Mouse (Mus musculus): Measurements from ENCODE around the gene Dcaf15. TPM values are rescaled to one million over a fixed set of nuclear protein-coding genes. Genes with fewer than 3 reads are reported as not detected.

The Dcaf15 gene
- total and polyA plus RNA-seq, 2 experiments from 2014 or later = 18.4 to 77.6 TPM

GRCm38 (mm10) chr8:84101476-84102270, 2.9 kb downstream of the Dcaf15 start:
- Histone ChIP-seq H3K4me2 (ENCODE audit: low read depth, low read length) (no peak overlapping the region), H3K4me1 (ENCODE audit: insufficient read depth, low read length) (peaks cover 14% of the 10 kb centered on the region; the same call in 1 of the 2 replicates), H3K36me3 (ENCODE audit: insufficient read depth, low read length) (peaks cover 21% of the 10 kb centered on the region), H3K27me3 (ENCODE audit: insufficient read depth, low read length) (no peaks in the 10 kb centered on the region), H3K9me3 (ENCODE audit: low read length) (no peaks in the 10 kb centered on the region), H3K27ac (no peak overlapping the region), H3K4me3 (ENCODE audit: low read length) (no peak overlapping the region), H3K9ac (replicated peaks; ENCODE audit: low read length) (no peak overlapping the region)
- DNase-seq (ENCODE audit: low spot score) (no peak), ATAC-seq (no peak)
- WGBS = 90% methylated on average over 25 of the region's 25 CpGs
- TF ChIP-seq CTCF (IDR thresholded peaks at IDR 0.05; ENCODE audit: low read depth) = no peak

GRCm38 (mm10) chr8:84098376-84098775, 6.2 kb downstream of the Dcaf15 start:
- no peak overlapping the region for H3K4me3 ChIP-seq (ENCODE audit: low read length)
- WGBS = 94% methylated on average over 7 of the region's 7 CpGs
- DNase-seq (ENCODE audit: low spot score) (no peak), ATAC-seq (no peak)
- H3K9me3 ChIP-seq (ENCODE audit: low read length) = no peaks in the 10 kb centered on the region
- H3K9ac ChIP-seq (replicated peaks; ENCODE audit: low read length) = no peak overlapping the region
- no peak for TF ChIP-seq CTCF (IDR thresholded peaks at IDR 0.05; ENCODE audit: low read depth)
- peaks cover 10% of the 10 kb centered on the region; the same call in 1 of the 2 replicates for H3K4me1 ChIP-seq (ENCODE audit: insufficient read depth, low read length)
- H3K36me3 ChIP-seq (ENCODE audit: insufficient read depth, low read length) = peaks cover 48% of the 10 kb centered on the region
- H3K27ac ChIP-seq = no peak overlapping the region
- H3K4me2 ChIP-seq (ENCODE audit: low read depth, low read length) = no peak overlapping the region
- no peaks in the 10 kb centered on the region for H3K27me3 ChIP-seq (ENCODE audit: insufficient read depth, low read length)

GRCm38 (mm10) chr8:84096061-84096460, 8.5 kb downstream of the Dcaf15 start:
- DNase-seq (ENCODE audit: low spot score) = no peak
- Histone ChIP-seq H3K27ac (no peak overlapping the region), H3K9ac (replicated peaks; ENCODE audit: low read length) (no peak overlapping the region), H3K4me3 (ENCODE audit: low read length) (no peak overlapping the region), H3K9me3 (ENCODE audit: low read length) (no peaks in the 10 kb centered on the region), H3K27me3 (ENCODE audit: insufficient read depth, low read length) (no peaks in the 10 kb centered on the region), H3K4me1 (ENCODE audit: insufficient read depth, low read length) (no peaks in the 10 kb centered on the region), H3K4me2 (ENCODE audit: low read depth, low read length) (no peak overlapping the region), H3K36me3 (ENCODE audit: insufficient read depth, low read length) (peaks cover 68% of the 10 kb centered on the region)
- ATAC-seq = 0 out of 2 replicates have a peak, but pooled peaks have one; percentile 19
- no peak for TF ChIP-seq CTCF (IDR thresholded peaks at IDR 0.05; ENCODE audit: low read depth)
- 69% methylated on average over 8 of the region's 8 CpGs for WGBS

- Histone ChIP-seq H3K4me3 (ENCODE audit: low read length) (no peak overlapping the region), H3K27ac (no peak overlapping the region), H3K4me1 (ENCODE audit: insufficient read depth, low read length) (no peaks in the 10 kb centered on the region), H3K9ac (replicated peaks; ENCODE audit: low read length) (no peak overlapping the region), H3K27me3 (ENCODE audit: insufficient read depth, low read length) (no peaks in the 10 kb centered on the region), H3K9me3 (ENCODE audit: low read length) (no peaks in the 10 kb centered on the region), H3K4me2 (ENCODE audit: low read depth, low read length) (no peak overlapping the region), H3K36me3 (ENCODE audit: insufficient read depth, low read length) (peaks cover 67% of the 10 kb centered on the region)
- ATAC-seq (no peak), DNase-seq (ENCODE audit: low spot score) (no peak)
- TF ChIP-seq CTCF (IDR thresholded peaks at IDR 0.05; ENCODE audit: low read depth) = no peak
- WGBS = 91% methylated on average over 8 of the region's 8 CpGs
Observed at GRCm38 (mm10) chr8:84090585-84090984, 14.0 kb downstream of the Dcaf15 start.

GRCm38 (mm10) chr8:84089277-84089676, 15.3 kb downstream of the Dcaf15 start:
- Histone ChIP-seq H3K27ac (no peak overlapping the region), H3K4me3 (ENCODE audit: low read length) (no peak overlapping the region), H3K4me1 (ENCODE audit: insufficient read depth, low read length) (no peaks in the 10 kb centered on the region), H3K9me3 (ENCODE audit: low read length) (no peaks in the 10 kb centered on the region), H3K9ac (replicated peaks; ENCODE audit: low read length) (no peak overlapping the region), H3K27me3 (ENCODE audit: insufficient read depth, low read length) (no peaks in the 10 kb centered on the region), H3K36me3 (ENCODE audit: insufficient read depth, low read length) (peaks cover 57% of the 10 kb centered on the region), H3K4me2 (ENCODE audit: low read depth, low read length) (no peak overlapping the region)
- DNase-seq (ENCODE audit: low spot score) (no peak), ATAC-seq (no peak)
- no peak for TF ChIP-seq CTCF (IDR thresholded peaks at IDR 0.05; ENCODE audit: low read depth)
- WGBS = 77% methylated on average over 9 of the region's 9 CpGs

GRCm38 (mm10) chr8:84087821-84088220, 16.7 kb downstream of the Dcaf15 start:
- Histone ChIP-seq H3K4me2 (ENCODE audit: low read depth, low read length) (no peak overlapping the region), H3K9me3 (ENCODE audit: low read length) (no peaks in the 10 kb centered on the region), H3K27me3 (ENCODE audit: insufficient read depth, low read length) (no peaks in the 10 kb centered on the region), H3K27ac (no peak overlapping the region), H3K4me3 (ENCODE audit: low read length) (no peak overlapping the region), H3K9ac (replicated peaks; ENCODE audit: low read length) (no peak overlapping the region), H3K4me1 (ENCODE audit: insufficient read depth, low read length) (no peaks in the 10 kb centered on the region), H3K36me3 (ENCODE audit: insufficient read depth, low read length) (peaks cover 47% of the 10 kb centered on the region)
- DNase-seq (ENCODE audit: low spot score) (no peak), ATAC-seq (no peak)
- WGBS = 92% methylated on average over 14 of the region's 14 CpGs
- no peak for TF ChIP-seq CTCF (IDR thresholded peaks at IDR 0.05; ENCODE audit: low read depth)

GRCm38 (mm10) chr8:84087156-84087555, 17.4 kb downstream of the Dcaf15 start:
- no peaks in the 10 kb centered on the region for H3K9me3 ChIP-seq (ENCODE audit: low read length)
- no peaks in the 10 kb centered on the region for H3K27me3 ChIP-seq (ENCODE audit: insufficient read depth, low read length)
- no peak overlapping the region for H3K9ac ChIP-seq (replicated peaks; ENCODE audit: low read length)
- WGBS = 83% methylated on average over 7 of the region's 7 CpGs
- H3K36me3 ChIP-seq (ENCODE audit: insufficient read depth, low read length) = peaks cover 47% of the 10 kb centered on the region
- no peak overlapping the region for H3K27ac ChIP-seq
- DNase-seq (ENCODE audit: low spot score) (no peak), ATAC-seq (no peak)
- H3K4me1 ChIP-seq (ENCODE audit: insufficient read depth, low read length) = no peaks in the 10 kb centered on the region
- TF ChIP-seq CTCF (IDR thresholded peaks at IDR 0.05; ENCODE audit: low read depth) = no peak
- no peak overlapping the region for H3K4me2 ChIP-seq (ENCODE audit: low read depth, low read length)
- H3K4me3 ChIP-seq (ENCODE audit: low read length) = no peak overlapping the region

Data from hindbrain, postnatal 0 days (tissue).